Mouse (Mus musculus): Measurements from ENCODE around the gene Pigb. TPM values are rescaled to one million over a fixed set of nuclear protein-coding genes. Genes with fewer than 3 reads are reported as not detected.

Pigb gene
- total RNA-seq, 2 experiments from 2014 or later: 12.4 to 13.5 TPM

DNA sequence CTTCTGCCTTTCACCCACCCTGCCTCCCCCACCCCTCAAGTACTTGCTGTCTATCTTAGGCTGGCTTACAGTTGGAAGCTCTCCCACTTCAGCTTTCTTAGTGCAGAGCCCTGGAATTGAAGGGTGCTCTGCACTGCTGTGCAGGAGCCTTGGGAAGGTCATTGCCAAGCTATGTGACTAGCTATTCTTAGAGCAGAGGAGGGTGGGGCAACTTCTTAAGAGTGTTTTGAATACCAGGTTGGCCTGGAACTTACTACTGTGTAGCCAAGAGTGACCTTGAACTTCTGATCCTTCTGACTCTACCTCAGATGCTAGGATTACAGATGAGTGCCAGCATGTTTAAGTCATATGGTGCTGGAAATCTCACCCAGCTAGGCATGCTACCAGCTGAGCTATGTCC, 44.0 kb downstream of the Pigb start:
- DNase-seq (ENCODE audit: low spot score in 2 of 2): no peak

GRCm38 (mm10) chr9:72992576-72992975, 47.6 kb downstream of the Pigb start:
- DNase-seq (ENCODE audit: low spot score in 2 of 2): no peak

DNA sequence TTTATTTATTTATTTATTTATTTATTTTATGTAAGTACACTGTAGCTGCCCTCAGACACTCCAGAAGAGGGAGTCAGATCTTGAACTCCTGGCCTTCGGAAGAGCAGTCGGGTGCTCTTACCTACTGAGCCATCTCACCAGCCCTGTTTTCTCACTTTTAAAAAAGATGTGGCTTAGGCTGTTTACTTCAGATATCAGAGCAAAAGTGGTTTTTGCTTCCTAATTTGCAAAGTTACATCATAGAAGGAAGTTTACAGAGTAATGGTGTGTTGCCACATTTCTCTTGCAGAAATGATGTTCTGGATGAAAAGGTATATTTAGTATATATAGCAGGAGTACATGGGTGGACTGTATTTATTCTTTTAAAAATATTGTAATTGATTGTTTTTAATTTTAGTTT, 48.8 kb downstream of the Pigb start:
- no peak for DNase-seq (ENCODE audit: low spot score in 2 of 2)

- DNase-seq (ENCODE audit: low spot score in 2 of 2): no peak
Observed at GRCm38 (mm10) chr9:72988706-72989105, 51.5 kb downstream of the Pigb start.

DNA sequence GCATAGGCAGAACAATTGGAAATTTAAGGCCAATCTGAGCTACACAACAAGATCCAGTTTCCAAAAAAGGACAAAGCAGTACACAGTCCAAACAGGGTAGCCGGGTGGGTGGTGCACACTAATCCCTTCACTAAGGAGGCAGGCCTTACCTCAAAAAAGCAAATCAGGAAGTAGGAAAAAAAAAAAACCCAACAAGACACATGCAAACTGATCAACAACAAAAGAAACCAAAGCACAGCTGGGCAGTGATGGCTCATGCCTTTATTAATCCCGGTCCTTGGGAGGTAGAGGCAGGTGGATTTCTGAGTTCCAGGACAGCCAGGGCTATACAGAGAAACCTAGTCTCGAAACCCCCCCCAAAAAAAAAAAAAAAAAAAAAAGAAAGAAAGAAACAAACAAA, 52.5 kb downstream of the Pigb start:
- DNase-seq (ENCODE audit: low spot score in 2 of 2): no peak

DNA sequence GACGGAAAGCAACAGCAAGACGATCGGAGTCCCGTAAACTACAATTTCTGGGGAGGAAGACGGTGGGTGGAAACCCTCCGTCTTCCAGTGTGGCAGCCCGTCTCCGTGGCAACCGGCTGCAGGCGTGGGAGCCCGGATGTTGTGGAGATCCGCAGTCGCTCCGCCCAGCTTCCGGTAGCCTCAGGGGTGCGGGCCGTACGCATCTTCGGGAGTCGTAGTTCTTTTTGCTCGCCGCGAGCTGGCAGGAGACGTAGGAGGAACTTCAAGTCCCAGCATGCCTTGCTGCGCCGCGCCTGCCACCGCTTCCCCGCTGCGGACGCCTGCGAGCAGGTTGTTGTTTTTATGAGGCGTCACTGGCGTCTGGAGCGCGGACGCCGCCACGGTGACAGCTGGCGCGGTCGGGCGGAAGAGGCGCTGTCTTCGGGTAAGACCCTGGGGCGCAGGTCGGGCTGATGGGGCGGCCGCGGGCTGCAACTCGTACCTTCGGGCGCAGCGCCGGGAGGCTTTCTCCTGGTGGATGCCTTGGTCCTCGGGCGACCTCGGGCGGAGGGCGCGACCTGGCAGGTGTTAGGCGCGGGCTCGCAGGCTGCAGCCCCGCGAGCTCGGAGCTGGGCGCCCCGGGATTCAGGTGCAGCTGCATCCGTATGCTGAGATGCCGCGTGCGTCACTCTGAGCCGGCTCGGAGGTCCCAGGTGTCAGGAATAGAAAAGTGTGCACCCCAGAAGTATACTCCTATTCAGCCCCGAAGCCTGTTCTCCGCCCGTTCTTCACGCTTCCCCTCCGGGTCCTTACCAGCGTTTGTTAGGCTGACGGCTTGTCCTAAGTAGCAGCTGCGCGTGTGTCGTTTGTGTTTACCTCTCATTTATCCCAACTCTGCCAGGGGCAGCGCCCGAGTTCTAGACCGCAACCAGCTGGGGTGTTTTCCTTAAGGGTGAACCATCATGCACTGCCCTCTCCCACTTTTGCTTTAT, 54.6 kb downstream of the Pigb start, which contains the start of the genes Ccpg1os and Ccpg1:
Gene Ccpg1os (minus strand): TSS at position 133 of the 971 bp plus-strand sequence.
Gene Ccpg1 (plus strand): TSS at position 180 of the 971 bp plus-strand sequence.
- DNase-seq (ENCODE audit: low spot score in 2 of 2): peak; percentile 94 to 97

DNA sequence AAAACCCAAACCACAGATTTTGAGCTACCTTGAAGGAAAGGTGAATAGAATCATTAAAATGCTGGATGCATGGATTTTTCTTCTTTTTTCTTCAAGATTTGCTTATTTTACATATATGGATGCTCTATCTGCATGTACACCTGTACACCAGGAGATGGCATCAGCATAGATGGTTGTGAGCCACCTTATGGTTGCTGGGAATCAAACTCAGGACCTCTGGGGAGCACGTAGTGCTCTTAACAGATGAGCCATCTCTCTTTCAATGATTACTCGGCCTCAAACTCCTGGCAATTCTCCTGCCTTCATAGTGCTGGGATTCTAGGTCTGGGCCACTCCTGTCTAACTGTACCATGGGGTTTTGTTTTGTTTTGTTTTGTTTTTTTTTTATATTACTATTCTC, 57.1 kb downstream of the Pigb start:
- DNase-seq (ENCODE audit: low spot score in 2 of 2): no peak

- DNase-seq (ENCODE audit: low spot score in 2 of 2): no peak
Observed at GRCm38 (mm10) chr9:72975242-72975641, 64.9 kb downstream of the Pigb start.

DNA sequence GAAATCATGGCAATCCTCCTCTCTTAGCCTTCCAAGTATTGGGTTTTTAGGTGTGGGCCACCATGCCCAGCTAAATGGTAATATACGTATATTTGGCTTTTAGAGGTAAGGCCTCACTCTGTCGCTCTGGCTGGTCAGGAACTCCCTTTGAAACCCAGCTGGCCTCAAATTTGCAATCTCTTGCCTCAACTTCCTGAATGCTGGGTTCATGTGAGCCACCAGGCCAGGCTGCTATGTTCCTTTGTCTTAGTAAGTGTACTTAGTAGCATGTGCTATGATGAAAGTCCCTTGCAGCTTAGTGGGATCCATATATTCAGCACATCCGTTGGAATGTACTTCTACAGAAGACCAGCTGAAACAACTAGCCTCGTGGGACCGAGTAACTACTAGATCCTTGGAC, 65.4 kb downstream of the Pigb start:
- DNase-seq (ENCODE audit: low spot score in 2 of 2): no peak

- DNase-seq (ENCODE audit: low spot score in 2 of 2): no peak
Observed at GRCm38 (mm10) chr9:72972984-72973383, 67.2 kb downstream of the Pigb start.

DNA sequence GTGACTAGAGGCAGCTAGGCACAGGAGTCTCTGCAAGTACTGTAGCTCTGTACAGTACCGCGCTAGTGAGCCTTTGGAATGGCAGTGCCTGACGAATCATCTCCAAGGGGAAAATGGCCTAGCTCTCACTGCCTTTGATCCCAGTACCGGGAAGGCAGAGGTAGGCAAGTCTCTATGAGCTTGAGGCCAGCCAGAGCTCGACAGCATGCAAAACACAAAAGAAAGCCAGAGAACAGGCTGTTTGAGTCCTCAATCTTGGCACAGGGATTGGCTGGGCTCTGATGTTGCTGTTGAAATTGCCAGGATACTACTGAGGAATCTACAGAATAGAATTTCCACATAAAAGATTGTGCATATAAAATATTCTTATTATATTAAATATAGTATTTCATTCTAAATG, 67.7 kb downstream of the Pigb start:
- no peak for DNase-seq (ENCODE audit: low spot score in 2 of 2)

- DNase-seq (ENCODE audit: low spot score in 2 of 2): no peak
Observed at GRCm38 (mm10) chr9:72969874-72970273, 70.3 kb downstream of the Pigb start.

- peak; percentile 48 to 70 for DNase-seq (ENCODE audit: low spot score in 2 of 2)
Observed at GRCm38 (mm10) chr9:72968349-72969061, 71.7 kb downstream of the Pigb start.

- no peak for DNase-seq (ENCODE audit: low spot score in 2 of 2)
Observed at GRCm38 (mm10) chr9:72961959-72962358, 78.2 kb downstream of the Pigb start.

GRCm38 (mm10) chr9:72961346-72961745, 78.8 kb downstream of the Pigb start:
- DNase-seq (ENCODE audit: low spot score in 2 of 2): no peak

- DNase-seq (ENCODE audit: low spot score in 2 of 2): peak; percentile 74 to 76
Observed at GRCm38 (mm10) chr9:72958521-72959450, 81.4 kb downstream of the Pigb start, which contains the start of the genes Dyx1c1 and Gm44503. Gene Dyx1c1 (plus strand): TSS chr9:72958785. Gene Gm44503 (plus strand): TSS chr9:72958852.

Small RNA genes within 50 kb of the gene (microRNA-seq; reads per million reads assigned to microRNA genes)
- gene Gm27353: 0 reads per million in 2 experiments

Other genes with a start within 250 kb of the Pigb start
- 1 to 10 TPM; 1.7 to 3.0 TPM for gene Prtg, start 233.5 kb downstream of the Pigb start, total RNA-seq (2021)
- 10 to 100 TPM; 18.6 to 19.5 TPM for gene Pygo1, start 114.7 kb downstream of the Pigb start, total RNA-seq (2021)
- 1 to 10 TPM; 1.8 to 2.2 TPM for gene Dyx1c1, start 81.6 kb downstream of the Pigb start, total RNA-seq (2021)
- not detected for gene Gm44503, start 81.5 kb downstream of the Pigb start, total RNA-seq (2021)
- 1 to 10 TPM; 9.1 to 9.5 TPM for gene Ccpg1os, start 55.0 kb downstream of the Pigb start, total RNA-seq (2021)
- 100 to 1,000 TPM; 115 to 120 TPM for gene Ccpg1, start 54.9 kb downstream of the Pigb start, total RNA-seq (2021)
- 1 to 10 TPM; 8.2 to 8.4 TPM for gene Rab27a, start 4.5 kb upstream of the Pigb start, total RNA-seq (2021)
- gene Khdc3, start 61.5 kb upstream of the Pigb start, total RNA-seq (2021): 1 to 10 TPM; 1.7 to 2.3 TPM
- gene Gm20509, start 62.1 kb upstream of the Pigb start, total RNA-seq (2021): under 1 TPM in 1 of 2 experiments, not detected in 1; 0.49 TPM
- 10 to 100 TPM; 53.4 to 60.5 TPM for gene Rsl24d1, start 73.0 kb upstream of the Pigb start, total RNA-seq (2021)